Mouse (Mus musculus): Measurements from ENCODE around the gene Mettl13.
A peak's percentile ranks its signal among the peaks of the same experiment; 100 is the strongest.

The Mettl13 gene

DNA sequence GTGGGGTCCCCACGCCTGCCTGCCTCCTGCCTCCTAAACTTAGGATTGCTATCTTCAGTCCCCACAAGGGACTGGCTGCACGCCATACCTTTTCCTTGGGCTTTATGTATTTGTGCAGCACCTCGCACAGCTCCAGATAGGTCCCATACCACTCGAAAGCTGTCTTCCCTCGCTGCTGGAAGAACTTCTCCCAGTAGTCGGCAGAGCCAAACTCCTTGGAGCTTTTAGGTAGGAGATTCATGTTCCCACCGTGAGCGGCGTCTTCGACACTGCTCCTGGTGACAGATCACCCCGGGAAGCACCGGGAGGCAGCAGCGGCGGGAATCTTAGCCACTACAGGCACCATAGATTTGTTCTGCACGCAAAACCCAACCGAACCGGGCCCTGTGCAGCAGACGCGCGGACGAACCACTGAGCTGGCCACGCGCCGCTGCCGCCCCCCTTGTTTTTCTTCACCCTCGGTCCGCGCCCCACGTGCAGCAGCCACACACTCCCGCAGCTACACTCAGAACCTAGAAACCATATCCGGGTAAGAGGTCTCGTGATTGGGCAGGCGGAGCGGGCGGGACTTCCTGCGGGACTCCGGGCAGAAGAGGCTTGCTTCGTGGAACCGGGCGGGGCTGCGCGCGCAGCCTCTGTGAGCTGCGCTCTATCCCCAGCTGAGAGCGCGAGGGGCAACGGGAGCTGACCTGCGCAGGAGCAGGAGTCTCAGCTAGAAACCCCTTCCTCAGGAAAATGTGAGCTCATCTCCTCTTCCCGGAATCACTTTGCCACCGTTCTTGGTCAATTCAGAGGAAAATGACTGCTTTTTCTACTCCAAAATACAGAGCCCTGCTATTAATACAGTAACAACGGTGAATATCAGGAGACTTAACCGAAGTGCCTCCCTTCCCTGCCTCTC lies at the start of gene Mettl13:
Mettl13 (minus strand) TSS at position 536 of the 901 bp plus-strand sequence.
- DNase-seq: peak; percentile 82

DNA sequence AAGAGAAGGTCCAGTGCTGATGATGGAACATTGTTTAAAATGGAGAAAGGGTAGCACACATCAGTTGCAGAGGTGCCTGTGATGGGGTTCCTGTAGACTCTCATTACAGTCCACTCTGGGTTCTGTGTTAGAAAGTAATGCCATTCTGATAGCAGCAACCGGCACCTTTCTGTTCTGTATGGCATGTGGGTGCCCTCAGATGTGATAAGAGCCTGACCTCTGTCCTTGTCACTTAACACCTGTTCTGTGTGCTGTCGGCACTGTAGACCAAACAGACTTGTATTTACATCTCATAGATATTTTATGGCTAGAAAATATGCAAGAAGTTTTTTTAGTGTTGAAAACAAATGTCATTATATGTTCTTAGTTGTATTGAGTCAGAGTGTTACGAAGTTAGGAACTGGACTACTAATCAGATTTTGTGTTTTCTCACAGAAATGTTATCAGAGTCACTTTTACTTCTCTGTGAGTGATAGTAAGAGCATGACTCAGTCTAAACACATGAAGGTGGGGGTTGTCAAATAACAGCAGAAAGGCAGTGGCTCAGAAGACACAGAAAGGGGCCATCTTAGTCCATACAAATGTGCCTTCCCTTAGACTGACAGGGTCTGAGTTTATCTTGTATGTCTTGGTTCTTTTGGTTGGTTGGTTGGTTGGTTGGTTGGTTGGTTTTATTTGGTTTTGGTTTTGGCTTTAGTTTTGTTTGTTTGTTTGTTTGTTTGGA lies 49.2 kb upstream of the Mettl13 start:
- no peak for DNase-seq

GRCm38 (mm10) chr1:162590415-162590997 lies 42.2 kb upstream of the Mettl13 start:
- DNase-seq: no peak

DNA sequence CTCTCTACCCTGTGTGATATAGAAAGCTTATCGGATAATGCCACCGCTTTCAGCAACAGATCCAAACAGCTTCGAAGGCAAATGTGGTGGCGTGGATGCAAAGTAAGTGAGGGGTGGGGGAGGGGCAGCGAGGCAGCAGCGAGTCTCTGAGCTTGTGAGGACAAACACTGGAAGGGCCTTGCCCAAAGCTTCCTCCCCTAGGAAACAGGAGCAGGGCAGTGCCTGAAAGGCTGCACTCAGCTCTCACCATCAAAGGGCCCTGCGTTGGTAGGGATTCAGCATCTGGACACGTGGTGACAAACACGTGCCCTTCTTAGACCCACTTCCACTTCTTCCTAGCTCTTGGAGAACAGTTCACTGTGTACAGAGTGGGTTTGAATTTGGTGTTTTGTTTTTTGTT lies 41.1 kb upstream of the Mettl13 start:
- no peak for DNase-seq

GRCm38 (mm10) chr1:162588606-162589005 lies 40.3 kb upstream of the Mettl13 start:
- DNase-seq: no peak

DNA sequence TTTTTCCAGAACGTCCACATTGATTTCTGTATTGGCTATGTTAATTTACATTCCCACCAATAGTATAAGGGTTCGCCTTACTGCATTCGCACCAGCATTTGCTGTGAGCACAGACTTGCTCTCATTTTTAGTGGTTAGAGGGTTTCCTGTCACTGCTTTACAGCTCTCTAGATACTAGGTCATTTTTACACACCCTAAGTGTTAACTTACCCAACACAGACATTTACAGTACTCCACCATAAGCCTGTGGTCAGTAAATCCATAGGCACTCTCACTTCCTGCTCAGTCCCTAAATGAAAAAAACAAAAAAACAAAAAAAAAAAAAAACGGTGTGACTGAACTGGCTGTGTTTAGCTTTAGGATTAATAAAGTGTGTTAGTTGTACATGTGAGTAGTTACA lies 37.9 kb upstream of the Mettl13 start:
- DNase-seq: no peak

DNA sequence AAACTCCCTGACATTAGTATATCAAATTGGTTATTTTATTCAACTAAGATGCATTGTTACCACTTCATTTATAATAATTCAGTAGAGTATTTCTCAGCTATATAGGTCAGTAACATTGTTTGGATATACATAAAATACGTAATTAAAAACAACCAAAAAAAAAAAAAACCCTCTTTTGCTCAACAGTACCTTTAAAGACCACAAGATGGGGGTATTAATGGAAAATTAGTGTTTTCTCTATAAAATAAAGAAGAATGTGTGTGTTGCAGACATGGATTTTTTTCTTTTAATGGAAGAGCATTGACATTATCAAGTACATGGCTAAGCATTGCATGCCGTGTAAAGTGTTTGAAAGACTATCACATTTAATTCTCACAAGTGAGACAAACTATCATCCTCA lies 34.5 kb upstream of the Mettl13 start:
- DNase-seq: no peak

- DNase-seq: no peak
Measured at GRCm38 (mm10) chr1:162575098-162575497, 26.7 kb upstream of the Mettl13 start.

DNA sequence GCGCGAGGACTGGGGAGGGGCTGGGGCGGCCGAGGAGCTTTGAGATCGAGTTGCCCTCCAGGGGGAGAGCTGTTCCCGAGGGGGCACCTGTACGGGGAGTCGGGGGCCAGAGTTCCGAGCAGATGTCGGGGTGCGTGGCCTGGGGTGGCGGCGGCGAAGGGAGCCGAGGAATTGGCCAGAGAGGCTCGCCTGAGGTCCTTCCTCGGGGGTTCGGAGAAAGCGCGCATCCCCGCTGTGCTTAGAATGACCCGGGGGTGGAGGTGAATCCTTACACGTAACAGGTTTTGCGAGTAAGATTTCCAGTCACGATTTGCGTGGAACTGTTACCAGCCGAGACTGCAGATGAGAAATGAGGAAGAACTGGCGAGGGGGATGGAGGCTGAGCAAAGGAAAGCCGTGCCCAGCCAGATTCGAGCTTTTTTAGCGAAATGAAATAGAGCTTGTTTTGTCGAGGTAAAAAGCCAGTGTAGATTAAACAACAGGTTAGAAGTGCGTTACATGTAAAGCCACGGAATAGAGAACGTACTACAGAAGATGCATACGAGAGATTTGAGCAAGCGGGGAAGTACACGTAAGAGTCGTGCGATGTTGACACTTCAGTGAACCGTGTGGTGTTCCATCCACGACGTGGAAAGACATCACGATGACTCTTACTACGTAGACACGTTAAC lies 22.7 kb upstream of the Mettl13 start:
- no peak for DNase-seq

DNA sequence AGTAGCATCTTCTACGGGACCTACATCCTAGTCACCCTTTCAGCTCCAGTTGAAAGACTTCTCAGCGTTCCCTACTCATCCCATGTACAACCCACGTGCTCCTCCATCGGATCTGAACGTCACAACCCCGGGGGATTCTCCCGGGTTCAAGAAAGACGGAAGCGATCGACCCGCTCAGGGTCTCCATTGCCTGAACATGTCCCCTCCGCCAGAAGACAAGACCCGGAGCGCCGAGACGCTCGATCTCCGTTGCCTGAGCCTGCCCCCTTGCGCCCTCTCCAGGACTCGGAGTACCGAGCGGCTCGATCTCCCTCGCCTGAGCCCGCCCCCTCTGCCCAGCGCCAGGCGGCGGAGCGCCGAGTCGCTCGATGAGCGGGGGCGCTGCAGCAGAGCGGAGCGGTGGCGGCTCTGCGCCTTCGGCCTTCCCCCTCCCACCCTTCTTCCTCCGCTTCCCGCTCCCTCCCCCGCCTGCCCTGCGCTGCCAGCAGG lies 22.0 kb upstream of the Mettl13 start, which contains the start of gene Vamp4:
Vamp4 (plus strand) TSS at position 256 of the 489 bp plus-strand sequence.
- DNase-seq: peak; percentile 90

GRCm38 (mm10) chr1:162567351-162567750 lies 19.0 kb upstream of the Mettl13 start:
- no peak for DNase-seq

GRCm38 (mm10) chr1:162564992-162565391 lies 16.6 kb upstream of the Mettl13 start:
- no peak for DNase-seq

- DNase-seq: no peak
Measured at GRCm38 (mm10) chr1:162563236-162563635, 14.9 kb upstream of the Mettl13 start.

DNA sequence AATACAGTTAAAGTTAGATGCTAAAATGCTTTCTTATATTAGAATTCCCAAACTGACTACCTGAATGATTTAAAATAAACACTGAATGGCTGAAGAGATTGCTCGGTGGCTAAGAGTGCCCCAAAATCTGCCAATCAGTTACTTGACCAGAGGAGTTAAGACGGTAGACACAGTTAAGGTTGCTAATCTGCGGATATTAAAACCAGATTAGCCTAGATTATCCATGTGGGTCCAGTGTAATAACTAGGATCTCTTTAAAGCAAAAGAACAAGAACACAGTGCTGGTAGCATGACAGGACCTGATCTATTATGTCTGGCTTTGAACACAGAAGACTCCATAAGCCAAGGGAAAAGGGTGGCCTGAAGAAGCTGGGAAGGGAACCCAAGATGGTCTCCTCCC lies 5.8 kb upstream of the Mettl13 start:
- DNase-seq: no peak

DNA sequence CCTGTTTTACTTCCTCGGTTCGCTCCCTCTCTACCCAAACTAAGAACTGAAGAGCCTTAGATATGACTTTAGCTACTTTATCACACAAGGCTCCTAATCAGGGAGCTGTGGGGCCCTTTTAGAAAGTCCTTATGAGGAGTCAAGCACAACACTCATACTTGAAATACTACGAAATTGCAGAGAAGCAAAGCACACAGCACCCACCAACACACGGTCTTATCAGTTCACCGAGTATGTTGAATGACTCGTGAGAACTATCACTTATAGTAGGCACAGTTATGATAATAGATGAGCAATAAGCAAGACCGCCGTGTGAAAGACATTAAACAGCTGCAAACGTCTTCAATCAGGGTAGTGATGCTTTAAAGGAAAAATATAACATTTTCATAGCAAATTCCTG lies 4.6 kb upstream of the Mettl13 start:
- no peak for DNase-seq

- DNase-seq: no peak
Measured at GRCm38 (mm10) chr1:162549615-162550283, 1.4 kb upstream of the Mettl13 start.

DNA sequence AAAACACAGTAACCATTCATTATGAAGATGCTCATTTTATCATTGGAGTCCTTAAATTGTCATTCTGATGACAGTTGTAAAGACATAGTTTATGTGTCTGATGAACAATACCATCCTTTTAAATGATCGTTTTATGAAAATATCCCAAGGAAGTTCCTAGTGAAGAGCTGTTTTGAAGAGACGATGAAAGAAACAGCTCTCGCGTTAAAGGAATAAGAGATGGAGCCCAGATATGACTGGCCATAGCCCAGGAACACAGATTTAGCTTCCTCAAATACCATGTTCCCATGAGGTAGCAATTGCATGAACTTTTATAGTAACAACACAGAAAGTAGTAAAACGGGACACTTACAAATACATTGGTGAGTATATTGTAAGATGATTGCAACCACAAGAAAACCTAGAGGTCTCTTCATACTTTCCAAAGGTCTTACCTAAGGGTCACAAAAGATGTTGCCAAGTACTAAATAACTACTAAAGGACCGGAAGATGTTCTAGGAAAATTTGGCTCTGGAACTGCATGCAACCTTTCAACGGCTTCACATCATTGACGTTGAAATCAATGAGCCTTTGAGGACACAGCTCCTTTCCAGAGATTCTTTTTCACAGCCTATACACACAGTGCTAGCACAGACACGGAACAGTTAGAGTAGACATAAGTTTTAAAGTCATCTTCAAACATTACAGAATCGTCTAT lies 714 bp upstream of the Mettl13 start:
- no peak for DNase-seq

- no peak for DNase-seq
Measured at GRCm38 (mm10) chr1:162547607-162548006, 744 bp downstream of the Mettl13 start.

- no peak for DNase-seq
Measured at GRCm38 (mm10) chr1:162543231-162543630, 5.1 kb downstream of the Mettl13 start.

GRCm38 (mm10) chr1:162533766-162534560 lies 14.4 kb downstream of the Mettl13 start:
- no peak for DNase-seq

GRCm38 (mm10) chr1:162532330-162532729 lies 16.0 kb downstream of the Mettl13 start:
- DNase-seq: no peak

All from cerebellum, adult 11 months (tissue).